Mouse (Mus musculus): Measurements from ENCODE around the gene Clcf1. TPM values are rescaled to one million over a fixed set of nuclear protein-coding genes. Genes with fewer than 3 reads are reported as not detected.

Gene Clcf1
- polyA plus RNA-seq, 1 experiment from 2014 or later = 0.96 TPM

- 67% methylated on average over 12 of the region's 12 CpGs for WGBS
These were observed 19.0 kb upstream of the Clcf1 start for GRCm38 (mm10) chr19:4194776-4195650.

GRCm38 (mm10) chr19:4196048-4196447 is 18.0 kb upstream of the Clcf1 start:
- no peak for ATAC-seq (replicated peaks; ENCODE audit: insufficient number of reproducible peaks, insufficient read depth, low FRiP score, low read depth)
- H3K9me3 ChIP-seq (replicated peaks) = no peaks in the 10 kb centered on the region
- H3K4me1 ChIP-seq (replicated peaks) = peaks cover 55% of the 10 kb centered on the region
- H3K4me2 ChIP-seq = no peak overlapping the region
- H3K36me3 ChIP-seq = peaks cover 48% of the 10 kb centered on the region
- peak overlapping the region; percentile 12; the same call in 1 of the 2 replicates for H3K27ac ChIP-seq
- H3K27me3 ChIP-seq = no peaks in the 10 kb centered on the region
- no peak overlapping the region for H3K4me3 ChIP-seq
- H3K9ac ChIP-seq = no peak overlapping the region
- 56% methylated on average over 2 of the region's 2 CpGs for WGBS

More at GRCm38 (mm10) chr19:4194776-4195650, 19.0 kb upstream of the Clcf1 start:
- H3K4me2 ChIP-seq = no peak overlapping the region
- no peaks in the 10 kb centered on the region for H3K27me3 ChIP-seq
- H3K9me3 ChIP-seq (replicated peaks) = no peaks in the 10 kb centered on the region
- peaks cover 48% of the 10 kb centered on the region for H3K36me3 ChIP-seq
- H3K27ac ChIP-seq = no peak overlapping the region; the same call in 1 of the 2 replicates
- H3K4me3 ChIP-seq = no peak overlapping the region
- peaks cover 50% of the 10 kb centered on the region for H3K4me1 ChIP-seq (replicated peaks)
- ATAC-seq (replicated peaks; ENCODE audit: insufficient number of reproducible peaks, insufficient read depth, low FRiP score, low read depth) = no peak
- H3K9ac ChIP-seq = no peak overlapping the region

GRCm38 (mm10) chr19:4196548-4196947 is 17.5 kb upstream of the Clcf1 start:
- WGBS = 33% methylated on average over 5 of the region's 5 CpGs
- Histone ChIP-seq H3K4me2 (no peak overlapping the region), H3K9me3 (replicated peaks) (no peaks in the 10 kb centered on the region), H3K27me3 (no peaks in the 10 kb centered on the region), H3K9ac (no peak overlapping the region), H3K36me3 (peaks cover 48% of the 10 kb centered on the region), H3K4me3 (no peak overlapping the region), H3K4me1 (replicated peaks) (peaks cover 51% of the 10 kb centered on the region), H3K27ac (0 out of 2 replicates have a peak overlapping the region, but pooled peaks have one; percentile 12)
- ATAC-seq (replicated peaks; ENCODE audit: insufficient number of reproducible peaks, insufficient read depth, low FRiP score, low read depth) = no peak

GRCm38 (mm10) chr19:4197180-4197579 is 16.9 kb upstream of the Clcf1 start:
- WGBS = 60% methylated on average over 3 of the region's 3 CpGs
- no peaks in the 10 kb centered on the region for H3K9me3 ChIP-seq (replicated peaks)
- no peak overlapping the region for H3K27ac ChIP-seq
- ATAC-seq (replicated peaks; ENCODE audit: insufficient number of reproducible peaks, insufficient read depth, low FRiP score, low read depth) = no peak
- no peak overlapping the region for H3K4me3 ChIP-seq
- no peaks in the 10 kb centered on the region for H3K27me3 ChIP-seq
- H3K9ac ChIP-seq = no peak overlapping the region
- H3K36me3 ChIP-seq = peaks cover 48% of the 10 kb centered on the region
- H3K4me2 ChIP-seq = no peak overlapping the region
- H3K4me1 ChIP-seq (replicated peaks) = peaks cover 54% of the 10 kb centered on the region

GRCm38 (mm10) chr19:4201291-4201909 is 12.6 kb upstream of the Clcf1 start, which contains the start of gene Rad9a:
Gene Rad9a, minus strand, starts transcription at chr19:4201662.
- Histone ChIP-seq H3K27ac (peak within 1 kb of the TSS; percentile 74), H3K36me3 (peaks cover 15% of the 10 kb centered on the region), H3K9me3 (replicated peaks) (no peaks in the 10 kb centered on the region), H3K9ac (peak within 1 kb of the TSS; percentile 71), H3K4me1 (replicated peaks) (peaks cover 30% of the 10 kb centered on the region), H3K27me3 (peaks cover 10% of the 10 kb centered on the region), H3K4me3 (peak within 1 kb of the TSS; percentile 66), H3K4me2 (peak within 1 kb of the TSS; percentile 92)
- peak; percentile 73 for ATAC-seq (replicated peaks; ENCODE audit: insufficient number of reproducible peaks, insufficient read depth, low FRiP score, low read depth)
- WGBS = under 1% methylated on average over 34 of the region's 34 CpGs

- Histone ChIP-seq H3K9me3 (replicated peaks) (no peaks in the 10 kb centered on the region), H3K36me3 (peaks cover 10% of the 10 kb centered on the region; the same call in 1 of the 2 replicates), H3K27ac (peak overlapping the region; percentile 74; the same call in 1 of the 2 replicates), H3K4me1 (replicated peaks) (peaks cover 22% of the 10 kb centered on the region), H3K27me3 (peaks cover 15% of the 10 kb centered on the region), H3K4me3 (peak overlapping the region; percentile 66), H3K4me2 (peak overlapping the region; percentile 92), H3K9ac (peak overlapping the region; percentile 71)
- 32% methylated on average over 7 of the region's 7 CpGs for WGBS
- no peak for ATAC-seq (replicated peaks; ENCODE audit: insufficient number of reproducible peaks, insufficient read depth, low FRiP score, low read depth)
These were observed 11.9 kb upstream of the Clcf1 start for GRCm38 (mm10) chr19:4202149-4202548.

- H3K27ac ChIP-seq = 0 out of 2 replicates have a peak overlapping the region, but pooled peaks have one; percentile 62
- H3K4me2 ChIP-seq = no peak overlapping the region
- H3K36me3 ChIP-seq = peaks cover 2% of the 10 kb centered on the region; the same call in 1 of the 2 replicates
- WGBS = 64% methylated on average over 3 of the region's 3 CpGs
- H3K4me1 ChIP-seq (replicated peaks) = peaks cover 22% of the 10 kb centered on the region
- H3K9ac ChIP-seq = no peak overlapping the region
- no peak overlapping the region for H3K4me3 ChIP-seq
- peaks cover 15% of the 10 kb centered on the region for H3K27me3 ChIP-seq
- no peaks in the 10 kb centered on the region for H3K9me3 ChIP-seq (replicated peaks)
- ATAC-seq (replicated peaks; ENCODE audit: insufficient number of reproducible peaks, insufficient read depth, low FRiP score, low read depth) = no peak
These were observed 10.9 kb upstream of the Clcf1 start for GRCm38 (mm10) chr19:4203148-4203547.

GRCm38 (mm10) chr19:4203604-4204326 is 10.3 kb upstream of the Clcf1 start:
- Histone ChIP-seq H3K9me3 (replicated peaks) (no peaks in the 10 kb centered on the region), H3K36me3 (peaks cover 2% of the 10 kb centered on the region; the same call in 1 of the 2 replicates), H3K4me2 (no peak overlapping the region), H3K4me1 (replicated peaks) (peaks cover 22% of the 10 kb centered on the region), H3K27ac (peak overlapping the region; percentile 62), H3K4me3 (no peak overlapping the region), H3K9ac (no peak overlapping the region), H3K27me3 (peaks cover 19% of the 10 kb centered on the region)
- ATAC-seq (replicated peaks; ENCODE audit: insufficient number of reproducible peaks, insufficient read depth, low FRiP score, low read depth) = no peak
- WGBS = 59% methylated on average over 13 of the region's 13 CpGs

- Histone ChIP-seq H3K9me3 (replicated peaks) (no peaks in the 10 kb centered on the region), H3K4me1 (replicated peaks) (peaks cover 22% of the 10 kb centered on the region), H3K9ac (no peak overlapping the region), H3K27me3 (peaks cover 23% of the 10 kb centered on the region), H3K4me3 (no peak overlapping the region), H3K36me3 (no peaks in the 10 kb centered on the region), H3K4me2 (no peak overlapping the region), H3K27ac (no peak overlapping the region)
- 55% methylated on average over 4 of the region's 4 CpGs for WGBS
- ATAC-seq (replicated peaks; ENCODE audit: insufficient number of reproducible peaks, insufficient read depth, low FRiP score, low read depth) = no peak
These were observed 9.1 kb upstream of the Clcf1 start for GRCm38 (mm10) chr19:4204889-4205288.

GRCm38 (mm10) chr19:4206971-4207370 is 7.1 kb upstream of the Clcf1 start:
- Histone ChIP-seq H3K9ac (no peak overlapping the region), H3K4me1 (replicated peaks) (peaks cover 8% of the 10 kb centered on the region), H3K9me3 (replicated peaks) (no peaks in the 10 kb centered on the region), H3K36me3 (no peaks in the 10 kb centered on the region), H3K4me3 (no peak overlapping the region), H3K27me3 (peaks cover 36% of the 10 kb centered on the region), H3K4me2 (no peak overlapping the region), H3K27ac (no peak overlapping the region)
- 4% methylated on average over 2 of the region's 2 CpGs for WGBS
- 0 out of 2 replicates have a peak, but pooled peaks have one; percentile 58 for ATAC-seq (replicated peaks; ENCODE audit: insufficient number of reproducible peaks, insufficient read depth, low FRiP score, low read depth)

- no peaks in the 10 kb centered on the region for H3K36me3 ChIP-seq
- H3K9me3 ChIP-seq (replicated peaks) = no peaks in the 10 kb centered on the region
- no peak overlapping the region for H3K27ac ChIP-seq
- no peak for ATAC-seq (replicated peaks; ENCODE audit: insufficient number of reproducible peaks, insufficient read depth, low FRiP score, low read depth)
- WGBS = 83% methylated on average over 5 of the region's 5 CpGs
- peaks cover 8% of the 10 kb centered on the region for H3K4me1 ChIP-seq (replicated peaks)
- peaks cover 50% of the 10 kb centered on the region for H3K27me3 ChIP-seq
- H3K4me3 ChIP-seq = no peak overlapping the region
- no peak overlapping the region for H3K9ac ChIP-seq
- H3K4me2 ChIP-seq = no peak overlapping the region
These were observed 5.5 kb upstream of the Clcf1 start for GRCm38 (mm10) chr19:4208563-4208962.

Measured in heart, embryonic 15.5 days (tissue).